Mouse (Mus musculus) cortical plate, adult 2 months (tissue): Measurements from ENCODE around the gene Cd68.

Experiments
- CTCF ChIP-seq: fragments of 200-500 bp; IDR thresholded peaks from 2 replicates; pipeline ENCODE4 v1.5.1; 2011; ENCODE audit warnings: mild to moderate bottlenecking, control low read depth, low read length; ENCODE audit not compliant: insufficient read depth; ENCODE audit errors: extremely low read depth
- POLR2A ChIP-seq: fragments of 200-500 bp; IDR thresholded peaks from 2 replicates; pipeline ENCODE4 v1.6.1; 2011; ENCODE audit warnings: mild to moderate bottlenecking, low read length, control low read depth; ENCODE audit not compliant: insufficient read depth; ENCODE audit errors: extremely low read depth

- TF ChIP-seq CTCF (peak; percentile 62), POLR2A (peak; percentile 54; the same call in 1 of the 2 replicates)
Observed at GRCm38 (mm10) chr11:69632284-69633089, 33.5 kb downstream of the Cd68 start, which contains the start of gene Fxr2.
